Mouse (Mus musculus): Measurements from ENCODE around the gene Gtpbp3. TPM values are rescaled to one million over a fixed set of nuclear protein-coding genes. Genes with fewer than 3 reads are reported as not detected.
A peak's percentile ranks its signal among the peaks of the same experiment; 100 is the strongest.
"Not testable (repeated sequence)": the region's sequence is repeated elsewhere in the genome, so short reads cannot be mapped to it uniquely, and the experiment has no call there.

Gene Gtpbp3
- total RNA-seq, 4 experiments from 2014 or later = 17.5 to 22.2 (median 19.0) TPM

DNA sequence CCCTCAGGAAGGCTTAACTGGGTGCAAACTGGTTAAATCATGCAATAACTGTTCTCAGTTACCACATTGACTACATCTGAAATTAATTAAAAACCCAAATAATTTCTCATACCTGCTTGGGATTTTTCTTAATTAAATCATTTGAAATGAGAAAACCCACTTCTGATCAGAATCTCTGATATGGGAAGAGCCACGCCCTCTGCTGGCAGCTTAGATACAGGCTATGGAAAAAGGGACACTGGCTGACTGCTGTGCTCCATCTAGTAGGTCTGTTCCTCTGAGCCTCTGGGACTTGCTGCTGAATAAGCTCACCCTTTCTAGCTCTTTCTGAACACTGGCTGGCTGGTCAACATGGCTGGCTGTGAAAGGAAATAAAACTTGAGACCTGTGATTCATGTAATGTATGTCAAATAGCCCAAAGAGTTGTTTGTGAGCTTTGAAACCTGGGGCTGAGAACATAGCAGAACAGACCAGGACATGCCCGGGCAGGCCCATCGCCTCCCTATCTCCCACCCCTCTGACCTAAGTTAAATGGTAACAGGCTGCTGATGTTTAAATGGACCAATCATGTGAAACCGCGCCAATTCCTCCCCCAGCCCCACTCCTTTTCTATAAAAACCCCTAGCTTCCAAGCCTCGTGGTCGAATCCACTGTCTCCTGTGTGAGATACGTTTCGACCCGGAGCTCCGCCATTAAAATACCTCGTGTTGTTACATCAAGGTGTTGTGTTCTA is 43.0 kb downstream of the Gtpbp3 start:
- not testable (repeated sequence) for DNase-seq (ENCODE audit: low spot score)

DNA sequence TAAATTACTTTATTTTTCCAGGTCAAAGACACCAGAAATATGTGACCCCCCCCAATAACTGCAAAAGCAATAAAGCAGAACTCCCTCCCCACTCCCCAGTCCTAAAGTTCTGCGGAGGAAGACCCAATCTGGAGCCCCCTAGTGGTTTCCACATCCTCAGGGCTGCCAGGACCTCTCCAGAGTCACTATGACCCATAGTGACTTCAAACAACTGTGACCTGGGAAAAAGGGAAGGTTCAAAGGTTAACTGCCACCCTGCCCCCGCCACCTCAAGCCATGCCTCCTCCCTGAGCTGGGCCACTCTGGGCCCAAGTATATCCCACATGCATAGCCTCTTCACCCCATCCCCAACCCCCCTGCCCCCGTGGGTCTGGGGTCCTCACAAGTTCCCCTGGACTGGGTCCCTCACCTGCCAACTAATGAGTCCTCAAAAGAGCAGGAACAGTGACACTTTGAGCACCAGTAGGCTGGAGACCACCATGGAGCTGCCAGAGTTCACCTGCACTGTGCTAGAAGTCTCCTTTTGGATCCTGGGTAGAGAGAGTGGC is 46.4 kb downstream of the Gtpbp3 start:
- no peak for DNase-seq (ENCODE audit: low spot score)

DNA sequence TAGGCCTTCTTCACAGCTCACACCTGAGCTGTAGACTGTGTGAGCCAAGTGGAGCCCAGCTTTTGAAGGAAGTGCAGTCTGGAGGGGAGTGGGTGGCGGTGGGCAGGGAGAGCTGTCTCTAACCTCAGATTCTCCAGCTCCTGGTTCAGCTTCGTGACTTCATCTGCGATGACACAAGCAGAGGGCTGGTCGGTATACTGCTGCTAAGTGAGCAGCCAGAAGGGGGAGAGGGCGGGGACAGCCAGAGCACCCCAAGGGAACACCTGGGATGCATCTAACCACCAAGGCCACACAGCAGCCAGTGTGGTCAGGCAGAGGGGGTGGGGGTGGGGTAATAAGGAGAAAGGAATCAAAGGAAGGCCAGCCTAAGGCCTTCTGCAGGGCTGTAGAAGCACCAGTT is 47.8 kb downstream of the Gtpbp3 start:
- DNase-seq (ENCODE audit: low spot score) = no peak

DNA sequence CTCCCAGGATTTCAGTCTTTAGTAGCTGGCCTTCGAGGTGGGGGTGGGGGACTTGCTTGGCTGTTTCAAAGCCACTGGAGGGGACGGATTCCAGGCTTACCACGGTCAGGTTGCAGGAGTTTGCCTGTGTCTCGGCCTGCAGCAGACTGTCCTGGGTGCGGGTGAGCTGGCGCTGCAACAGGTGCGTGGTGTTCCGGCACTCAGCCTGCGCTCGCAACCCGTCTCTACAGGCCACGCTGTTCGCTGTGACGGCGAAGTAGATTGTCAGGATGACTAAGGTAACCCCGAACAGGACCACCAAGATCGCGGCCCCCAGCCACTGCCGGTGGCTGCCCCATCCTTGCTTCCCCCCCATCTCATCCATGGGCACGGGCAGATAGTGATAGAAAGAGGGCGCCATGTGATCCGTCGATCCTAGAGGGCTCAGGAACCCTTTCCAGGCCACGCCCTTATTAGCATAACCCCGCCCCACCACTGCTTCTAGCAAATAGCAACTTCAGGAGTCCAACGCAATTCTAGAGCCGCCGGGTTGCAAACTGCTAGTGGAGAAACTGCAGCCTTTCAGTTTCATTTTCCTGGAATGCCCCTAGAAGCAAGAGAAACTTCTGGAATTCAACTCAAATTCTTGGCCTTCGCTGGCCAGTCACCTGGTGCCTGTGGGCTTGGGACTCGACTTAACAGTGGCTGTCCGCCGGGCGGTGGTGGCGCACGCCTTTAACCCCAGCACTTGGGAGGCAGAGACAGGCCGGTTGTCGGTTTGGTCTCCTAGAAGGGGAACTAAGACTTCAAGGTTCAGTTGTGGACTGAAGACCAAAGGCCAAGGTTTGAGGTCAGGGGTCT is 49.3 kb downstream of the Gtpbp3 start, which contains the start of gene Bst2:
Gene Bst2, minus strand, starts transcription at position 429 of the 840 bp plus-strand sequence.
- DNase-seq (ENCODE audit: low spot score) = peak; percentile 93

DNA sequence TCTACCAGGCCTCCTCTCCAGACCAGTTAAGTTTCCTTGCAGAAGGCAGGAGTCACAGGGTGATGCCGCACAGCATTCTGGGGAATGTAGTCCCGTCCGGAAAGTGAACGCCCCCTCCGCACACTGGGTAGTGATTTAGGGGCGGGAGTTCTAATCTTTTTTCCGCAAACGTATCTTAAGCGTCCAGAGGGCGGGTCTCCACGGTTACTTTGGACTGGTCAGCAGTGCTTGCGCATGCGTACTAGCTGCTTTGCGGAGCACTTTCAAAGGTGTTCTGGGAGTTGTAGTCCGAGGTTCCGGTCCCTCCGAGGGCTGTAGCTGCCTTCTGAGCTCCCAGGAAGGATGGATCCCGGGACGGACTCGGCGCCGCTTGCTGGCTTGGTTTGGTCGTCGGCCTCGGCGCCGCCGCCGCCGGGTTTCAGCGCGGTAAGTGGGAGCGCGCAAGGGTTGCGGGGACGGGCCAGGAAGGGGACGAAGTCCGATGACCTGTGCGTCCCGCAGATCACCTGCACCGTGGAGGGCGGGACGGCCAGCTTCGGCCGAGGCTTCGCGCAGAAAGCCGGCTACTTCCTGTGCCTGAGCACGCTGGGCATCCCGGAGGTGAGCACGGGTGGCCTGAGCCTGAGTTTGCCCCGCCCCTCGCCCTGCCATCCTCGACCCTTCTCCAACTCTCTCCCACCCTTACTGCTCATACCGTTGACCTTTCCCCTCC is 54.9 kb downstream of the Gtpbp3 start, which contains the start of gene Mvb12a:
Gene Mvb12a, plus strand, starts transcription at position 291 of the 712 bp plus-strand sequence.
- peak; percentile 99 for DNase-seq (ENCODE audit: low spot score)

DNA sequence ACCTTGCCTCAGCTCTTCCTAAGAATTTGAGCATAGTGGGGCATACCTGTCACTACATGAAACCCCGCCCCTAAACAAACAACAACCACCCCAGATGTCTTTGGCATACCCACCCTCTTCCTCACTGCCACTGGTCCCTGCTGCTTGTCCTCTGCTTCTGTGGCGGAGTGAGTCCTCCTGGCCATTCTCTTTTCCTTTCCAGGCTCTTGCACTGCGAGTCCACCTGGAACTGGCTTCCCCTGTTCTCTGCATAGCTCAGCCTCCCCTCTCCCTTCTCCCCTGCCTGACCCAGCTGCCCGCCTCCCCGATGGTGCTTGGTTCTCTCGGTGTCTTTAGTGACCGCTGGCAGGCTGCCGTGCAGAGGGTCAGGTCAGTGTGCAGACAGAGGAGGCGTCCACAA is 55.9 kb downstream of the Gtpbp3 start:
- no peak for DNase-seq (ENCODE audit: low spot score)

DNA sequence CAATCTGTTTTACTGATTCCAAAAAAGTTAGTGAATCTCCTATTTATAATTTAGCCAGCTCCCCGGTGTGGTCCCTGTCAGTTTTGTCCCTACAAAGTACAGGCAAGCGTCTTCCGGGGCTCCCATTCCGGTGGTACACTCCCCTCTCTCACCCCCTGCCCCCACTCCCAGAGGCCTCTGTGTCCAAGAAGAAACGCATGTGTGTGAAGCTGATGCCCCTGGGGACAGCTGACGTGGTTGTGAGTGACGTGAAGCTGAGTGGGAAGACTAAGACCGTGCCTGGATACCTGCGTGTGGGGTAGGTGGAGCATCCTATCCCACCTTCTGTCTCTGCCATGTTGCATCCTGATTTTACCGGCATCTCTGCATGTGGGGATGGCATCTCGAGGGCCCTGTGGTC is 57.1 kb downstream of the Gtpbp3 start:
- DNase-seq (ENCODE audit: low spot score) = no peak

DNA sequence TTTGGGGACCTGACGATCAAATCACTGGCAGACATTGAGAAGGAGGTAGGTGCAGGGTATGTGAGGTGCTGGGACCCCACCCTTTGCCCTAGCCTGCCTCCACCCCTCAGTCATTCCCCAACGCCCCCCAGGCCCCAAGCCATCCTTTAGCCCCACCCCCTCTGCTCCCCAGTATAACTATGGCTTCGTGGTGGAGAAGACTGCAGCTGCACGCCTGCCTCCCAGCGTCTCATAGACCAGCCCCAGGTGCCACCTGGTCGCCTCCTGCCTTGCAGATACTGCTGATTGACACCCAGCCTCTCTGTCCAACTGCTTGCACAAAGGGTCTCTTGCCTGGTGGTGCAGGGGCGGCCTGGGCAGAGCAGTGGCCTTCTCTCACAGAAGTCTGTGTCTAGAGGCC is 59.7 kb downstream of the Gtpbp3 start:
- DNase-seq (ENCODE audit: low spot score) = no peak

Other genes with a start within 250 kb of the Gtpbp3 start
- 10 to 100 TPM; 22.8 to 27.1 (median 24.2) TPM for gene Myo9b, start 215.4 kb upstream of the Gtpbp3 start, total RNA-seq (2022)
- 10 to 100 TPM; 21.9 to 30.3 (median 26.9) TPM for gene Haus8, start 215.2 kb upstream of the Gtpbp3 start, total RNA-seq (2022)
- gene Use1, start 121.3 kb upstream of the Gtpbp3 start, total RNA-seq (2022) = 100 to 1,000 TPM; 176 to 184 (median 181) TPM
- gene Ocel1, start 116.8 kb upstream of the Gtpbp3 start, total RNA-seq (2022) = 10 to 100 TPM; 11.2 to 15.0 (median 13.9) TPM
- 10 to 100 TPM; 44.3 to 52.2 (median 46.2) TPM for gene Nr2f6, start 106.1 kb upstream of the Gtpbp3 start, total RNA-seq (2022)
- 10 to 100 TPM; 20.8 to 33.7 (median 22.0) TPM for gene Ushbp1, start 92.3 kb upstream of the Gtpbp3 start, total RNA-seq (2022)
- 10 to 100 TPM; 70.0 to 72.7 (median 71.3) TPM for gene Babam1, start 91.2 kb upstream of the Gtpbp3 start, total RNA-seq (2022)
- gene Ankle1, start 82.1 kb upstream of the Gtpbp3 start, total RNA-seq (2022) = under 1 TPM in 1 of 4 experiments, not detected in 3; 0.11 TPM
- 10 to 100 TPM; 21.4 to 29.6 (median 24.8) TPM for gene Abhd8, start 24.4 kb upstream of the Gtpbp3 start, total RNA-seq (2022)
- gene Mrpl34, start 23.1 kb upstream of the Gtpbp3 start, total RNA-seq (2022) = 100 to 1,000 TPM; 114 to 128 (median 119) TPM
- gene Dda1, start 18.9 kb upstream of the Gtpbp3 start, total RNA-seq (2022) = 10 to 100 TPM; 31.0 to 37.7 (median 33.8) TPM
- 10 to 100 TPM; 14.1 to 17.3 (median 16.1) TPM for gene Ano8, start 2.1 kb upstream of the Gtpbp3 start, total RNA-seq (2022)
- gene Plvap, start 23.6 kb downstream of the Gtpbp3 start, total RNA-seq (2022) = 10 to 100 TPM; 23.8 to 29.1 (median 27.0) TPM
- gene Ccdc194, start 37.6 kb downstream of the Gtpbp3 start, total RNA-seq (2022) = not detected
- 10 to 100 TPM; 13.5 to 18.7 (median 14.2) TPM for gene Bst2, start 49.4 kb downstream of the Gtpbp3 start, total RNA-seq (2022)
- gene Mvb12a, start 54.8 kb downstream of the Gtpbp3 start, total RNA-seq (2022) = 10 to 100 TPM; 28.8 to 31.5 (median 29.1) TPM
- under 1 TPM in 2 of 4 experiments, not detected in 2; 0.16 to 0.25 TPM for gene Tmem221, start 70.8 kb downstream of the Gtpbp3 start, total RNA-seq (2022)
- gene Nxnl1, start 78.5 kb downstream of the Gtpbp3 start, total RNA-seq (2022) = under 1 TPM in 2 of 4 experiments, not detected in 2; 0.14 to 0.19 TPM
- 100 to 1,000 TPM; 192 to 237 (median 204) TPM for gene Slc27a1, start 80.8 kb downstream of the Gtpbp3 start, total RNA-seq (2022)
- gene Pgls, start 104.1 kb downstream of the Gtpbp3 start, total RNA-seq (2022) = 10 to 100 TPM; 57.7 to 65.1 (median 62.6) TPM
- 1 to 10 TPM; 1.1 to 1.4 (median 1.2) TPM for gene Fam129c, start 109.5 kb downstream of the Gtpbp3 start, total RNA-seq (2022)
- gene Colgalt1, start 122.9 kb downstream of the Gtpbp3 start, total RNA-seq (2022) = 10 to 100 TPM; 38.4 to 41.5 (median 39.9) TPM
- 1 to 10 TPM in 1 of 4 experiments, under 1 TPM in 3; 0.49 to 1.4 (median 0.57) TPM for gene Unc13a, start 183.7 kb downstream of the Gtpbp3 start, total RNA-seq (2022)
- gene Jak3, start 188.2 kb downstream of the Gtpbp3 start, total RNA-seq (2022) = 10 to 100 TPM in 1 of 4 experiments, 1 to 10 TPM in 3; 6.4 to 10.3 (median 7.6) TPM
- 1 to 10 TPM; 2.2 to 4.6 (median 2.5) TPM for gene Insl3, start 201.1 kb downstream of the Gtpbp3 start, total RNA-seq (2022)
- gene B3gnt3, start 213.7 kb downstream of the Gtpbp3 start, total RNA-seq (2022) = 1 to 10 TPM; 4.0 to 6.9 (median 5.3) TPM
- 1 to 10 TPM in 1 of 4 experiments, under 1 TPM in 3; 0.14 to 1.5 (median 0.68) TPM for gene Fcho1, start 237.6 kb downstream of the Gtpbp3 start, total RNA-seq (2022)